Mouse (Mus musculus) embryonic facial prominence, embryonic 13.5 days (tissue): ENCODE results near the gene Tenm3. TPM values are rescaled to one million over a fixed set of nuclear protein-coding genes. Genes with fewer than 3 reads are reported as not detected.

ENCODE experiments used
- ATAC-seq: fragments of 200-750 bp; cut with Nextera tagmentation; 2 replicates; pipeline ENCODE4 v1.8.0; 2017; ENCODE audit warnings: low read depth; ENCODE audit not compliant: insufficient number of reproducible peaks, insufficient read depth, low FRiP score, low TSS enrichment
- H3K27ac ChIP-seq: fragments of 300-500 bp; sonication (generic); 2 replicates; pipeline ENCODE4 v1.5.1; 2015; ENCODE audit warnings: moderate library complexity, mild to moderate bottlenecking, inconsistent platforms
- H3K27me3 ChIP-seq: fragments of 300-500 bp; sonication (generic); 2 replicates; pipeline ENCODE4 v1.6.1; 2015; ENCODE audit warnings: mild to moderate bottlenecking, inconsistent platforms
- H3K36me3 ChIP-seq: fragments of 300-500 bp; sonication (generic); 2 replicates; pipeline ENCODE4 v1.6.1; 2015; ENCODE audit warnings: mild to moderate bottlenecking, inconsistent platforms
- H3K4me1 ChIP-seq: fragments of 300-500 bp; sonication (generic); 2 replicates; pipeline ENCODE4 v1.6.1; 2015; ENCODE audit warnings: inconsistent platforms
- H3K4me2 ChIP-seq: fragments of 300-500 bp; sonication (generic); 2 replicates; pipeline ENCODE4 v1.6.1; 2015; ENCODE audit warnings: moderate library complexity, mild to moderate bottlenecking, inconsistent platforms
- H3K4me3 ChIP-seq: fragments of 300-500 bp; sonication (generic); 2 replicates; pipeline ENCODE4 v1.5.1; 2015; ENCODE audit warnings: mild to moderate bottlenecking, inconsistent platforms
- H3K9ac ChIP-seq: fragments of 300-500 bp; sonication (generic); 2 replicates; pipeline ENCODE4 v1.6.1; 2015; ENCODE audit warnings: mild to moderate bottlenecking, inconsistent platforms
- H3K9me3 ChIP-seq: fragments of 300-500 bp; sonication (generic); 2 replicates; pipeline ENCODE4 v1.6.1; 2016; ENCODE audit warnings: inconsistent platforms
- WGBS: fragments of 180-500 bp; shearing (Covaris S2); methylation state at CpG from one replicate; pipeline ENCODE4 v1.1.7; 2015; ENCODE audit warnings: mixed read lengths; 5-methylcytosine and 5-hydroxymethylcytosine counted together
- polyA plus RNA-seq: library from polyadenylated mRNA; unstranded; fragments of >200 nt; fragmentation: Nextera tagmentation; extraction: Ambion mirVana; gene quantifications from 2 replicates; pipeline ENCODE4 v1.2.1, GENCODE M21; 2015

Gene Tenm3
- polyA plus RNA-seq, 1 experiment from 2014 or later: 53.7 TPM

GRCm38 (mm10) chr8:48348386-48348785, 495.4 kb downstream of the Tenm3 start:
- no peaks in the 10 kb centered on the region for H3K4me1 ChIP-seq
- ATAC-seq: no peak
- no peak overlapping the region for H3K4me3 ChIP-seq
- H3K27me3 ChIP-seq: no peaks in the 10 kb centered on the region
- WGBS: 93% methylated on average over 4 of the region's 4 CpGs
- H3K27ac ChIP-seq: no peak overlapping the region
- H3K9ac ChIP-seq: no peak overlapping the region
- H3K36me3 ChIP-seq: peaks cover 25% of the 10 kb centered on the region; the same call in 1 of the 2 replicates
- H3K4me2 ChIP-seq: no peak overlapping the region
- no peaks in the 10 kb centered on the region for H3K9me3 ChIP-seq

DNA sequence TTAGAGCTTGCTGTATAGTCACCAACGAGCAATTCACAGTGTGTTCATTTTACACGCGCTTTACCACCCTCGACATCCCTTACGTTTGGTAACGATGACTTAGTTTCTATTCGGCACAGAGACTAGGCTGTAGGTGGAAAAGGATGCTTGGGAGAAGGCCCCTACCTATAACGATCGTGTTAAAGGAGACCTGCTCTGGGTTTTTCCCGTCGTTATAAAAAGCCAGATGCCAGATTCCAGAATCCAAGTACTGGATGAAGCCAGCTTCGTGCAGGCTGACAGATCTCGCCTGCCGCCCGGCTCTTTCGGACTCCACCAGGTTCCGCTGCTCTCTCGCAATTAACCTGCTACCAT, 500.7 kb downstream of the Tenm3 start:
- no peaks in the 10 kb centered on the region for H3K9me3 ChIP-seq
- H3K27ac ChIP-seq: no peak overlapping the region
- no peaks in the 10 kb centered on the region for H3K4me1 ChIP-seq
- WGBS: 91% methylated on average over 18 of the region's 18 CpGs
- no peak overlapping the region for H3K9ac ChIP-seq
- H3K27me3 ChIP-seq: no peaks in the 10 kb centered on the region
- H3K4me2 ChIP-seq: no peak overlapping the region
- no peak overlapping the region for H3K4me3 ChIP-seq
- peaks cover 25% of the 10 kb centered on the region for H3K36me3 ChIP-seq
- ATAC-seq: no peak

DNA sequence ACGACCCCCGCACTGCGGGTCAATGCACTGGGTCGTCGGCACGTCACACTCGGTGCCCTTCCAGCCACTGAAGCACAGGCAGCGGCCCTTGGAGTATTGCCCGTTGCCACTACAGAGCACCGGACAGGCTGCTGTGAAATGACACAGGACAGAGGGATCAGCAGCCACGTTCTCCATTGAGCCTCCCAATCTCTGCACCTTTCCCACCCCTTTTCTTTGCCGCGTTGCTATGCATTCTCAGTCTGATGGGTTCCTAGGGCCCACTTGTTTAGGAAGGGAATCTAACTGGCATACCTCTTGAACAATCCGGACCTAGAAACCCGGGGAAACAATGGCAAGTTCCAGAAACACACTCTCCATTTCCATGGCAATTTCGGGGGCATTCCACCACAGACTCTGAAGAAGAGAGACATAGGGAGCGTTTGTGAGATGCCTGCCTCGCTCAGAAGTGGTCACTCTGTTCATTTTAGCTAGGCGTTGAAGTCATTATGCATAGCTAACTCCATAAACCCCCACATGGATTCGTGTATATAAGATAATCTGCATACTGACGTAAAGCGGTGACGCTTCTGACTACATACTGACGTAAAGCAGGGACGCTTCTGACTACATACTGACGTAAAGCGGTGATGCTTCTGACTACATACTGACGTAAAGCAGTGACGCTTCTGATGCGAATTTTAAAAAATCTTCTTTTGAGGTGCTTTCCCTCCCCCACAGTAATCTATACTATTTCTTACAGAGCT, 501.3 kb downstream of the Tenm3 start:
- H3K27me3 ChIP-seq: no peaks in the 10 kb centered on the region
- H3K36me3 ChIP-seq: peaks cover 26% of the 10 kb centered on the region
- no peak overlapping the region for H3K4me2 ChIP-seq
- no peak overlapping the region for H3K9ac ChIP-seq
- no peak for ATAC-seq
- 89% methylated on average over 30 of the region's 30 CpGs for WGBS
- H3K4me3 ChIP-seq: no peak overlapping the region
- no peak overlapping the region; the same call in 1 of the 2 replicates for H3K27ac ChIP-seq
- H3K9me3 ChIP-seq: no peaks in the 10 kb centered on the region
- H3K4me1 ChIP-seq: no peaks in the 10 kb centered on the region

GRCm38 (mm10) chr8:48341692-48342091, 502.1 kb downstream of the Tenm3 start:
- Histone ChIP-seq H3K4me2 (no peak overlapping the region), H3K4me3 (no peak overlapping the region), H3K4me1 (no peaks in the 10 kb centered on the region), H3K9ac (no peak overlapping the region), H3K36me3 (peaks cover 28% of the 10 kb centered on the region), H3K27ac (no peak overlapping the region), H3K9me3 (no peaks in the 10 kb centered on the region), H3K27me3 (no peaks in the 10 kb centered on the region)
- no peak for ATAC-seq
- WGBS: 68% methylated on average over 4 of the region's 4 CpGs

DNA sequence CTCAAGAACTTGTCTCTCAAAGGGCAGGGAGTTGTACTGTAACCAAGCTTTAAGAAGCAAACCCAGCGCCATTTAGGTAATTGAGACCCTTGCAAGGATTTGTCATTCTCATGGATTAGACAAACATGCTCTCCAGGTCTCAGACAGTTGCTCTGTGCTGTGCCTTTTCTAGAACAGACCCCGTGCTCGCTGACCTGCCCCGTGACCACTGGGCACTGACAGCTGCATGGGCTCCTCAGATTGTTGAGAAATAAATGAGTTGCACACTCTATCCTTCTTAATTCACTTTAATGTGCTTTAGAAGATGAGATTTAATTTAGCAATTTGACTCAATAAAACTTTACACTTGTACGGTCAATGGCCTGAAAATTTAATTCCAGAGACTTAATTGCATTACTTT, 502.5 kb downstream of the Tenm3 start:
- no peak for ATAC-seq
- Histone ChIP-seq H3K4me2 (no peak overlapping the region), H3K4me3 (no peak overlapping the region), H3K9me3 (no peaks in the 10 kb centered on the region), H3K4me1 (no peaks in the 10 kb centered on the region), H3K36me3 (peaks cover 28% of the 10 kb centered on the region), H3K9ac (no peak overlapping the region), H3K27me3 (no peaks in the 10 kb centered on the region), H3K27ac (no peak overlapping the region)
- WGBS: 74% methylated on average over 5 of the region's 5 CpGs

DNA sequence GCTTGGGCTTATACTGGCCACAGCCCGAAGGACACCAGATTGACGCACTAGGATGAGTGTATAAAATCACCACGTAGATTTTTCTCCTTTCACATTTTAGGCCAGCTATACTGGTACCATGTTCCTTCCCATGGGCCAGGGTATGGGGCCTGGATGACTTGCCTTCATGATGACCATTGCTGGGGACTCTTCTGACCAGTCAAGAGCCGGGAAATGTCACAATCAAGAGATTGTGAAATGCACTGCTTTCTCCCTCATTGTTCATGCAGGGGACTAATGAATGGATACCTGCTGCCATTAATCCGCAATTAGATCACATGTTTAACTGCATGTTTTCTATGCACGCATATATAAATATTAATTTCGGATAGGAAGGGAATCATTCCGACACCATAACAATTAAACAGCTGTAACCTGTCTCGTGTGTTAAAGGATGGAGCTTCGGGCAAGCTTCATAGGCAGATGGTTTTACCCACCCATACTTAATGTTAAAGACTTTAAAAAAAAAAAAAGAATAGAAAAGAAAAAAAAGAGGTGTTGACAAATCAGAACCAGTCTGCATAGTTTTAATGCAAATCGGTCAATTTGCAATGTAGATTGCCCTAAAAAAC, 521.0 kb downstream of the Tenm3 start:
- H3K4me2 ChIP-seq: no peak overlapping the region
- no peaks in the 10 kb centered on the region for H3K9me3 ChIP-seq
- no peak for ATAC-seq
- no peaks in the 10 kb centered on the region for H3K4me1 ChIP-seq
- 93% methylated on average over 11 of the region's 11 CpGs for WGBS
- H3K27me3 ChIP-seq: no peaks in the 10 kb centered on the region
- no peak overlapping the region for H3K4me3 ChIP-seq
- H3K9ac ChIP-seq: no peak overlapping the region
- peaks cover 20% of the 10 kb centered on the region for H3K36me3 ChIP-seq
- H3K27ac ChIP-seq: no peak overlapping the region

DNA sequence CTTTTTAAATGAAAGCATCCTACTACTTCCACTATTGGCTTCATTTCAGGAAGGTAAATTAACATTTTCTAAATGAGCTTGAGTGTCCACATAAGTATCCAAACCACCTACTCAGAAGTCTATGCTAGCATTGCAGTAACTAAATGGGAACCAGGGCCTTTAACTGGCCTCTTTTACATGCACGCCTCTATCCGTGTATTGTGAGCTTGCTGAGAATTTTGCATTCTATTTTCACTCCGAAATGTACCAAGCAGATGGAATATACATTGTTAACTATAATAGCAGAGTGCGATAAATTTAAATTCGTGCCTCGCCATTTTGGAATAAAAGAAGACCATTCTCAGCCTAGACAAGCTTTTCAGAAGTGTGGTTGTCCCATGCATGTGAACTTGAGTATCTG, 521.5 kb downstream of the Tenm3 start:
- H3K4me3 ChIP-seq: no peak overlapping the region
- peaks cover 23% of the 10 kb centered on the region for H3K36me3 ChIP-seq
- H3K4me1 ChIP-seq: no peaks in the 10 kb centered on the region
- no peaks in the 10 kb centered on the region for H3K27me3 ChIP-seq
- WGBS: 97% methylated on average over 6 of the region's 6 CpGs
- no peaks in the 10 kb centered on the region for H3K9me3 ChIP-seq
- H3K4me2 ChIP-seq: no peak overlapping the region
- no peak overlapping the region for H3K9ac ChIP-seq
- no peak overlapping the region for H3K27ac ChIP-seq
- no peak for ATAC-seq

DNA sequence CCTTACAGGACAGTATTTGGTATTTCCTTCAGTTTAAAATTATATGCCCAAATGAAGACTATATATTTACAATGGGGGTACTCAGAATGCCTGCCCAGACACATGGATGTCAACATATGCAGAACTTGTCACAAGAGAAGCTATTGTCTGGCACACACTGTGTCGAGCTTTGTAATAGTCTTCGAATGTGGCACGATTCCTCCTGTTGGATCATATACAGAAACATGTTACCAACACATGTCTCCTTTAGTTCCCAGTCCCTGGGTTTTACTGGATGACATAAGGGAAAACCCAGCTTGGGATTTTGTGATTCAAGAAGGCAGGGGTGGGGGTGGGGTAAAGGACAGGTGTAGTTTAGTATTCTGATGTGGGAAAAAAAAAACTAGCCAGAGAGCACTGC, 524.1 kb downstream of the Tenm3 start:
- no peak overlapping the region for H3K27ac ChIP-seq
- H3K4me2 ChIP-seq: no peak overlapping the region
- WGBS: 86% methylated on average over 3 of the region's 3 CpGs

DNA sequence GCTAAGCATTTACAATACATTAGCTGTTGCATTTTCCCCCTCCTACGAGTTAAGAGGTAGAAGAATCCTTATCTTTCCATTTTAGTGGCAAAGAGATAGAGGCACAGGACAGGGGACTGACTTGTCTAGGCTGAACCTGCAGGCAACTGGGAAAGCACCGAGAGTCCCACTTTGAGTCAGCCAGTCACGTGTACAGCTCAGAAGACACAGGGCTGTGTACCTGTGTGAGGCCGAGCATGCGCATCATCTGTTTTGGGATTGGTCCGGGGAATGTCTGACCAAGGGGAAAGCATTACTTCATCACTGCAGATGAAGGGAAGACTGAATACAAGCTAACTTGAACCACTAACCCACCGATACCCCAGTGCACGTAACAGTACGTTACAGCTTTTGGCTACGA, 526.3 kb downstream of the Tenm3 start:
- WGBS: 93% methylated on average over 10 of the region's 10 CpGs
- Histone ChIP-seq H3K9ac (no peak overlapping the region), H3K27me3 (no peaks in the 10 kb centered on the region), H3K9me3 (no peaks in the 10 kb centered on the region), H3K4me3 (no peak overlapping the region), H3K27ac (no peak overlapping the region), H3K36me3 (peaks cover 27% of the 10 kb centered on the region), H3K4me1 (peaks cover 9% of the 10 kb centered on the region), H3K4me2 (no peak overlapping the region)
- ATAC-seq: no peak

More for the DNA sequence above, 524.1 kb downstream of the Tenm3 start:
- H3K27me3 ChIP-seq: no peaks in the 10 kb centered on the region
- no peaks in the 10 kb centered on the region for H3K9me3 ChIP-seq
- no peak for ATAC-seq
- no peak overlapping the region for H3K9ac ChIP-seq
- no peaks in the 10 kb centered on the region for H3K4me1 ChIP-seq
- H3K4me3 ChIP-seq: no peak overlapping the region
- H3K36me3 ChIP-seq: peaks cover 30% of the 10 kb centered on the region

DNA sequence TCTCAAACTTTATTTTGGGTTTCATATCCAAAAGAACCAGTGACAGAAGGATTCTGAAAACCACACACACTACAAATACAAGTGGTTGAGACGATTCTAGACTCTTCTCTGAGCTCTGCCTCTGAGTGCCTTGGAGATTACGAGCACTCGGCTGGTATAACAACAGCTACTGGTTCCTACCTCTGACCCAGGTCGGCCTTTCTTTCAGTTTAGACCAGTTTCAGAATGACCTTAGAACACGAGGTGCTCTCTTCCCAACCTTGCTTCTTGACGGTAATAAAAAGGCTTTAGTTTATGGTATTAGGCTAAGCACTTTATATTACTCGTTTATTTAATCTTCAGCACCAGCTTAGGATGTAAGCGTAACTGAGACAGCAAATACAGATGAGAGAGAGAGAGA, 528.1 kb downstream of the Tenm3 start:
- peaks cover 18% of the 10 kb centered on the region for H3K4me1 ChIP-seq
- H3K36me3 ChIP-seq: peaks cover 27% of the 10 kb centered on the region
- H3K9ac ChIP-seq: no peak overlapping the region
- no peak for ATAC-seq
- no peaks in the 10 kb centered on the region for H3K27me3 ChIP-seq
- no peak overlapping the region for H3K4me3 ChIP-seq
- H3K4me2 ChIP-seq: no peak overlapping the region
- H3K9me3 ChIP-seq: no peaks in the 10 kb centered on the region
- H3K27ac ChIP-seq: no peak overlapping the region
- 91% methylated on average over 8 of the region's 8 CpGs for WGBS

GRCm38 (mm10) chr8:48313985-48314368, 529.8 kb downstream of the Tenm3 start:
- Histone ChIP-seq H3K4me2 (no peak overlapping the region), H3K4me1 (peaks cover 35% of the 10 kb centered on the region), H3K4me3 (no peak overlapping the region), H3K9me3 (no peaks in the 10 kb centered on the region), H3K9ac (no peak overlapping the region), H3K27me3 (no peaks in the 10 kb centered on the region), H3K36me3 (peaks cover 23% of the 10 kb centered on the region), H3K27ac (no peak overlapping the region)
- ATAC-seq: no peak
- WGBS: 63% methylated on average over 5 of the region's 5 CpGs

DNA sequence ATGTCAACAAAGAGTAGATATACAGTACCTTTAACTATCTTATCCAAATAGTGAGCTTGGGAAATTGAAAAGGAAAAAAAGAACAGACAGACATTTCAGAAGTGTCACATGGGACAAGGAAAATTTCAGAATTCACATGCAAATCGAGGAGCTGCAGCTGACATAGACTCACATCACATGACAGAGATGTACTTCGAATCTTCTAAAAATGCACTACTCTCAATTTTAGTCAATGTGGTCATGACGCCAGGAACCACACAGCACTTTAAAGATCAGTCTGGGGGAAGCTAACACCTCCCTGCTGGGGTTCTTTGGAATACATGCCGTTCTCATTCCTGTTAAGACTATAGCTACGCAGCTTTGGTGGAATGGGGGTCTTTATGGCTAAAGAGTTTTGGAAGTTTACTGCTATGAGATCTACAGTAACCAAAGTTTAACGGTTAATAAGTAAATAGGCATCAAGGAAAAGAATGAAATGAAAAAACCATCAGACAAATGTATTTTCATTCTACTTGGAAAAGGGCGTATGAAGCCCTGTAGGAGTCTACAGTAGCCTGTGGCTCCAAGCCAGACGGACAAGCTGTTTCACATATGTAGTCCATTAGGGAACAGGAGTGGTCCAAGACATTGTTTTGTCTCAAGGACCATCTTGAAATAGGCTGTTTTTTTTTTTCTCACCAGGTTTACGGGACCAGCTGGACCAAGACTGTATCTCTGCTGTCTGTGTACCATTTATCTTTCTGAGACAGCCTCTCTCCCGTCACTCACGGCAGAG, 530.4 kb downstream of the Tenm3 start:
- ATAC-seq: no peak
- Histone ChIP-seq H3K4me2 (no peak overlapping the region), H3K36me3 (peaks cover 29% of the 10 kb centered on the region), H3K27me3 (no peaks in the 10 kb centered on the region), H3K4me3 (no peak overlapping the region), H3K4me1 (peaks cover 36% of the 10 kb centered on the region), H3K27ac (no peak overlapping the region), H3K9me3 (no peaks in the 10 kb centered on the region), H3K9ac (no peak overlapping the region)
- 67% methylated on average over 11 of the region's 11 CpGs for WGBS
